Comparison of ENCODE assay signal across 10 mouse cellular contexts in genomic region chr16:38044551-38044950, GRCm38 (mm10). TPM values are rescaled to one million over a fixed set of nuclear protein-coding genes. Genes with fewer than 3 reads are reported as not detected.
DNase-seq lines count a peak whose midpoint lies in the region; ATAC-seq and TF ChIP-seq lines count a peak whose summit lies in the region.
"Had no signal": no experiment of that assay in that cellular context is flagged by ENCODE, and none has a peak within 500 bp of the region (broad histone marks: within the 10 kb centered on the region; RNA-seq: fewer than 3 reads in every experiment).

No protein-coding gene starts in this region.

- no peak overlapping the region for H3K9ac ChIP-seq in hindbrain, embryonic 16.5 days (ENCODE audit: low read depth, low read length)
- H3K9ac ChIP-seq in hindbrain, embryonic 13.5 days, result no peak overlapping the region
- H3K9ac ChIP-seq in forebrain, postnatal 0 days, result no peak overlapping the region
- H3K9ac ChIP-seq: hindbrain, embryonic 14.5 days; stomach, embryonic 15.5 days had no signal

- H3K9me3 ChIP-seq in hindbrain, embryonic 16.5 days (ENCODE audit: control insufficient read depth, low read length), result no peaks in the 10 kb centered on the region
- H3K9me3 ChIP-seq in hindbrain, embryonic 13.5 days, result no peaks in the 10 kb centered on the region
- H3K9me3 ChIP-seq in forebrain, postnatal 0 days (ENCODE audit: low read length), result no peaks in the 10 kb centered on the region
- H3K9me3 ChIP-seq: stomach, embryonic 15.5 days had no signal

- DNase-seq in cerebellum, adult 11-12 months, result peak; percentile 64
- peak; percentile 59 for DNase-seq in forebrain, postnatal 0 days
- peak; percentile 13 for DNase-seq in right cerebral cortex, postnatal 14 days
- no peak for DNase-seq in retina, embryonic 14.5 days (ENCODE audit: low spot score)
- no peak for DNase-seq in gastrocnemius, adult 18-20 months (ENCODE audit: low spot score)
- DNase-seq: kidney, postnatal 25 days had no signal

- TF ChIP-seq CTCF in forebrain, postnatal 0 days (IDR thresholded peaks at IDR 0.05; ENCODE audit: low read depth), result no peak

- H3K4me1 ChIP-seq in hindbrain, embryonic 16.5 days (ENCODE audit: control insufficient read depth, insufficient read depth, low read depth, low read length), result no peaks in the 10 kb centered on the region
- H3K4me1 ChIP-seq in hindbrain, embryonic 13.5 days (replicated peaks), result no peaks in the 10 kb centered on the region
- H3K4me1 ChIP-seq in forebrain, postnatal 0 days (ENCODE audit: insufficient read depth), result peaks cover 7% of the 10 kb centered on the region; the same call in 1 of the 2 replicates
- H3K4me1 ChIP-seq: stomach, embryonic 15.5 days had no signal

- H3K36me3 ChIP-seq in hindbrain, embryonic 16.5 days (ENCODE audit: control insufficient read depth, insufficient read depth, low read length), result no peaks in the 10 kb centered on the region
- no peaks in the 10 kb centered on the region for H3K36me3 ChIP-seq in hindbrain, embryonic 13.5 days
- H3K36me3 ChIP-seq in forebrain, postnatal 0 days (ENCODE audit: insufficient read depth), result no peaks in the 10 kb centered on the region
- H3K36me3 ChIP-seq: stomach, embryonic 15.5 days had no signal

- H3K27ac ChIP-seq in hindbrain, embryonic 16.5 days (ENCODE audit: low read depth, low read length), result no peak overlapping the region
- H3K27ac ChIP-seq in hindbrain, embryonic 13.5 days, result no peak overlapping the region
- no peak overlapping the region for H3K27ac ChIP-seq in forebrain, postnatal 0 days (ENCODE audit: low read depth, low read length)
- H3K27ac ChIP-seq: hindbrain, embryonic 14.5 days; stomach, embryonic 15.5 days had no signal

- no peaks in the 10 kb centered on the region for H3K27me3 ChIP-seq in hindbrain, embryonic 16.5 days (replicated peaks; ENCODE audit: control insufficient read depth, insufficient read depth, low read length)
- no peaks in the 10 kb centered on the region for H3K27me3 ChIP-seq in hindbrain, embryonic 13.5 days
- H3K27me3 ChIP-seq in forebrain, postnatal 0 days (ENCODE audit: insufficient read depth, low read length), result no peaks in the 10 kb centered on the region
- H3K27me3 ChIP-seq: stomach, embryonic 15.5 days had no signal

- ATAC-seq in hindbrain, embryonic 16.5 days, result 0 out of 2 replicates have a peak, but pooled peaks have one; percentile 30
- no peak for ATAC-seq in hindbrain, embryonic 13.5 days (ENCODE audit: low FRiP score)
- ATAC-seq in forebrain, postnatal 0 days, result peak; percentile 87

- H3K4me2 ChIP-seq in hindbrain, embryonic 16.5 days (ENCODE audit: low read length), result no peak overlapping the region
- H3K4me2 ChIP-seq in hindbrain, embryonic 13.5 days, result no peak overlapping the region
- no peak overlapping the region for H3K4me2 ChIP-seq in forebrain, postnatal 0 days (ENCODE audit: low read depth)
- H3K4me2 ChIP-seq: hindbrain, embryonic 14.5 days; stomach, embryonic 15.5 days had no signal

- H3K4me3 ChIP-seq in hindbrain, embryonic 16.5 days (ENCODE audit: low read length), result no peak overlapping the region
- H3K4me3 ChIP-seq in hindbrain, embryonic 13.5 days, result no peak overlapping the region
- H3K4me3 ChIP-seq in forebrain, postnatal 0 days (ENCODE audit: low read depth, low read length), result no peak overlapping the region
- H3K4me3 ChIP-seq: stomach, embryonic 15.5 days had no signal

- WGBS in hindbrain, embryonic 16.5 days, result 83% methylated on average over 5 of the region's 5 CpGs
- 91% methylated on average over 5 of the region's 5 CpGs for WGBS in hindbrain, embryonic 13.5 days
- 74% methylated on average over 5 of the region's 5 CpGs for WGBS in forebrain, postnatal 0 days

RNA-seq across cellular contexts. Expression of gene Gsk3b, which starts 44.2 kb away (rescaled TPM):
- polyA plus RNA-seq in hindbrain, embryonic 16.5 days (2015; fragmentation: Nextera tagmentation; extraction: Ambion mirVana), result 123 and 131 TPM in 2 replicates
- 156 and 157 TPM in 2 replicates for polyA plus RNA-seq in hindbrain, embryonic 13.5 days (2015; fragmentation: Nextera tagmentation; extraction: Ambion mirVana)
- 97.8 and 132 TPM in 2 replicates for total RNA-seq in forebrain, postnatal 0 days (2014; rRNA removed)
- polyA plus RNA-seq in forebrain, postnatal 0 days (2015; fragmentation: Nextera tagmentation; extraction: Ambion mirVana), result 86.1 and 141 TPM in 2 replicates
- total RNA-seq in gastrocnemius, adult 18-20 months (2021), result 10 to 100 TPM; 58.8 to 66.5 TPM

Comparison
In these comparisons a context has a peak if more than half of its experiments do, and no peak if none do; other contexts are left out.
1. DNase-seq: peak in cerebellum, adult 11-12 months (single experiment), forebrain, postnatal 0 days (single experiment) and right cerebral cortex, postnatal 14 days (single experiment); none in retina, embryonic 14.5 days (single experiment) and gastrocnemius, adult 18-20 months (single experiment).